Mouse (Mus musculus) NIH3T3 (cell line): ENCODE measurements at regions not wholly inside any gene's neighbourhood (a gene's known extent, or its start where the extent isn't known, plus 50 kb on each side); places are given as distances from the start of the nearest gene placed in this dataset.

Experiments used
- DNase-seq: peaks from one replicate; pipeline ENCODE4 v3.0.0-alpha.2; 2012; ENCODE audit warnings: low read depth

DNA sequence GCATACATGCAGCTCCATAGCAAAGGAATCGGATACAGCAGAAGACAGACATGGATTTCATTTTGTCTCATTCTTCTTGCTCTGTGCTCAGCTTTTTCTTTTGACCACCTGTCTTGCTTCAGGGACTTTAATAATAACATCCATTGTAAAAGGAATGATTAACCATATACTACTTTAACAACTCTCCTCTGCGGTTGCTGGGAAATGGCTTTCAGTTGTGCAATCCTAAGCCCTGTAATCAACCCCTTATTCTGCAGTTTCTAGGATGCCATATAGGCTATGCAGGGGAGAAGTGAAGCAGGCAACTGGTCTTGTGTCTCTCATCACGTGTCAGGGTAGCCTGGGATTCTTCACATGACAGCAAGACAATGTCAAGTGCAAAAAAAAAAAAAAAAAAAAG, 135.8 kb upstream of the Igf1 start:
- DNase-seq, result no peak

DNA sequence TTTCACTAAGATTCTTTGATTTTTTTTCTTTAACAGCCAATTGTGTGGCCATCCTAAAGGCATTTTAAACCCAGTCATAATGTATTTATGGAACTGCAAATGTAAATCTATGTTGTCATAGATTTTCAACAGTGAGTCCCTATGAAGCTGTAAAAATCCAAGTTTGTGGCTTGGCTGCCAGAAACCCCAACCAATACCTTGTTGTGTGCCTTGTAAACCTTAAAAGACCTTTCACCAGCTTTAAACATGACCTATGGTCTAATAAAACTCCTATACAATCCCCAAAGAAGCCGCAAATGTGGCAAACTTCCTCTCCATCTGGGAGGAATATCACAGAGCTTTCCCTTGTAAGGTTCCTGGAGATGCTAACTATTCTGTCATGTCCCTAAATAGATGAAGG, 125.4 kb upstream of the Igf1 start:
- DNase-seq, result no peak

DNA sequence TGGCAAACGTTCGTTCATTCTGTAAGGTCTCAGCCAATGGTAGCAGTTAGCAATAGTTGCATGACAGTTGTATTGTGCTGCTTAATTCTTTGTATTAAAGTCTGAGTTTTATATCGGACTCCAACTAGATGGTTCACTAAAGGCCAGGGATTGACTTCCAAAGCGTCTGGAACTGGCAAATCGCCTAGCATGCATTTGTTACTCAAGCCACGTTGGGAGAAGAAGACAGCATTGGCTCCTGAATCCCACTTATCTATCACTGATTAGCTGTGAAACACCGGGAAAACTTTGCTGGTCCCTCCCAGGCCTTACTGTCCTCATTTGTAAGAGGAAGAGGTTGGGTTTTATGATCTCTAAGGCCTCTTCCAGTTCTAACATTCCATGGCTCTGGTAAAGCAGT, 124.8 kb upstream of the Igf1 start:
- DNase-seq, result no peak

DNA sequence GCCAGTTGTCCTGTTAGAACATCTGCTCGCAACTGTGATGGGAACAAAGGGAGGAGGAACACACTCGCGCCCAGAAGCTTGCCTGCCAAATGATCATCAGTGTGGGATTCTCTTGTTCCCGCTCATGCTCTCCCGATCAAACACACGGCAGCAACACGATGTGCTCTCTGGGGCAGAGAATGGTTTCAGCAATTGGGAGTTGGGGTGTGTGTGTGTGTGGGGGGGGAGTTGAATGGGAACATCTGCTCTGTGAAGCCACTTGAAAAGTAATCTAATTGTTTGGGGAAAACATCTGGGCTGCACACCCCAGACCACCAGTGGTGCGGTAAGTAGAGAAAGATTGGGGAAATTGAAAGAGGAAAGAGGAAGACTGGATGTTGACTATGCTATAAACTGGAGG, 117.7 kb upstream of the Igf1 start:
- DNase-seq, result no peak

DNA sequence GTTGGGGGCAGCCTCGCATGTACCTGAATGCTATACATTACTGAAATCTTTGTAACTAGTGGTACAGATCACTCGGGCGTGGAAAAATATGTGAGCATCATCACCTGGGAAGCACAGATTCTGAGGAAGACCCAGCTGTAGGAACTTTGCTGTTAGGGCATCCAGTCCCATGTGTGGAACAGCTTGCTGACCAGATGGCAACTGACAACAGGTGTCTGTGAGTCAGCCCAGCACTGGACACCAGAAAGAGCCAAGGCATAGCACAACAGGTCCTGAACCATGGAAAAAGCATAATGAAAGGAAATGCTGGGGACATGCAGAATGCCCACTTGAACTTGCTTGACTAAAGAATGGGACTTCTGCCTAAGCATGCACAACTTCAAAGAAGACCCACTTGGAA, 115.3 kb upstream of the Igf1 start:
- DNase-seq, result no peak

DNA sequence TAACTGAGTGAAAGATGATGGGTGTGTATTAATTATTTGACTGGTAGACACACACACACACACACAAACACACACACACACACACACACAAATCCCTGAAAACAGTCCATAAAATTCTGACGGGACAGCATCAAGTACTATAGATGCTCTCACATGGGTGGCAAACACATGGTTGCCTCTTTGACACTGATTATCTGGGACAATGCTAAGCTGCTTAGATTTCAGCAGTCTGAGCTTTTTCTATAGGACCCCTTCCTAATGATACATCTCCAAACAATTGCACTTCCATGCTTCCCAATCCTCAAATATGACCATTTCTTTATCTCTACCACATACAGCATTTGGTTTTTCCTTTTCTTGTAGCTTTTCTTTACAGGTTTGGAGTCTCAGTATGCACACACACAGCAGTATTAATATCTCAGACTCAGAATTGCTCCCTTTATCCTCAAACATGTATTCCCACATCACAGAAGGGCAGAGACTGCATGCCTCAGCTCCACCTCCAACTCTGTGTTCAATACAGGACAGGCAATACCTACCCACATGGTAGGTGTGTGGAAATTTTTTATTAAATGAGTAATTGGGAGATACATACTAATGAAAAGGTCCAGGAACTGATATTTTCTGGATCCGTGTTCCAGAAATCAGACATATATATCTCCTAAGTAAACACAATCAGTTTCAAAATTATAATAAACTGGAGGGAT, 110.1 kb upstream of the Igf1 start:
- no peak for DNase-seq

DNA sequence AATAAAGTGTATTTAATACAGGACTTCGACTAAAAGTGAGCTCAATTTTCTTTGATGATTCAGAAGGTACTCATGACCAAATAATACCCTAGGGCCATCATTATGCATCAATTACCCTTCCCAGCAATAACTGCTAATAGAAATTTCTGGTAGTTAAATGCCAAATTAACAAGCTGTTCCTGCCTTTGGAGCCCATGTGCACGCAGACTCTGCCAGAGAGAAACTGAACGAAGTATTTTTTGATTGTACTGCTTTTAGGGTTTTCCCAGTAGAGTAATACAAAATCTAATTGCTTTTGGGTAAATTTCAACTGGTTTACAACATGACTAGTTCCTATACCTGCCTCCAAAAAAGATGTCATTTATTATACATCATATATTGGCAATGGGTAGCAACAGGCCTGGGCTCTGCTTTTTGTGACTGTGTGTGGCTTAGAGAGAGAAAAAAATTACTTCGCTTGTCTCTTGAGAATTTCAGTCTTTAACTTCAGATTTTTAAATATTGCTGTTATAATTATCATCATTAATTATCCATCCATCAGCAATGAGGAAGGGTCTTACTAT, 109.4 kb upstream of the Igf1 start:
- DNase-seq, result no peak

DNA sequence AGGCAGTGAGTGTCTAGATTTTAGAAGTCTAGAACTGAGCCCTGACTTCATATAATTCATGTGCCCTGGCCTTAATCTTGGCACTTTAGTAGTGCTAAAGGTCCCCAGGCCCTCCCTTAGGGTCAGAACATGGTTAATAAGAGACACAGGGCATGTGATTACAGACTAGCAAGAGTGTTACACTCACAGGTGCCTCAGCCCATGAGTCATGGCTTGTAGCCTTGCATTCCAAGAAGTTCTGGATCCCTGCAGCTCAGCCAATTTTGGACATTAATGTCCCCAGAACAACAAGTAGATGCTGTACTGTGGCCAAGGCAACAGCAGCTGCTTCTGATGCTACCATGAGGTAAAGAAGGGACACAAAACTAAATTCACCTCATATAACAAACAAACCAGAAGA, 107.7 kb upstream of the Igf1 start:
- DNase-seq, result no peak

DNA sequence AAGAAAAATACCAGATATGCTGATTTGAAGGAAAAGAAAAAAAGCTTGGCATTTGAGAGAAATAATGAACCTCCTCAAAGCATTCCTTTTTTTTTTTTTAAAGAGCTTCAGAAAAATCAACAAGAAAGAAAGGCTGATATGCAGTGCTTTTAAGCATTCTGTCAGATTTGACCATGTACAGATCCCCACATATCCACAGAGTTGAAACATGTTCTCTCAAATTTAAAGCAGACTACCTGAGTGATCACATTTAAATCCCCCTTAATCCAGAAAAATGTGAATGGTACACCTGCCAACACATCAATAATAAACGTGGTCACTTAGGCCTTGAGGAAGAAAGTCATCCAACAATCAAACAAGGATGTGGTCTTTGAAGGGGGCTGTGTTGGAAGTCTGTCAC, 107.1 kb upstream of the Igf1 start:
- DNase-seq, result no peak

DNA sequence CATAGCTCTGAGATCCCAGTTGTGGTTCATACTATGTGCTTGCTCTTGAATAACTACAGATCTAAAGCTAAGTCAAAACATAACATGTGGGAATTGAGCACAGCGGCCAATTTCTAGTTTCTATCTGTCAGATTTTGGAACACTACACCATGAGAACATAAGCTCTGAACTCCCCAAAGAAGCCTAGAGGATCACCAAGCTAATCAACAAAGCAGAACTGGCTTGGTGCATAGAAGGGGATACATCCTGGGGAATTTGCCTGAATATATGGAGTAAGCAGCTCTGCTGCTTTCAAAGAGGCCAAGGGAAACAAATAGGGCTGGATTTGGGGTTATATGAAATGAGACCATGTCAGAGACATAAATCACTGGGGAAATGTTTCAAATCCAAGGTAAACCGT, 105.9 kb upstream of the Igf1 start:
- no peak for DNase-seq

DNA sequence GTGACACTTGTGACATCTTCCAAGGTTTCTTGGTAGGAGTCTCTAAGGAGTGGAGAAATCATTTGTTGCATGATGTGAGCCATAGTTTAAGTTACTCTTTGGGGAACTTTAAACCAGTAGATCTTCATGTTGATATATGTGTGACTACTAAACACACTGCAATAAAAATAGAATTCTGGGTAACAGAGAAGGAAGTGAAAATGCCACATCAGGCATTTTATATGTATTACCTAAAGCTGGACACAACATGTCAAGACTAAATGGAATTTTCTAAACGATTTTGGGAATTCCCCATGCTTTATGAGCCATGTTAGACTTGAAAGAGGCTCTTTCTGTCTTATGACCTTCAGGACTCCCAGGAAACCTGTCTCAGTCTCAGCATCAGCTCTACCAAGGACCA, 104.6 kb upstream of the Igf1 start:
- DNase-seq, result no peak

DNA sequence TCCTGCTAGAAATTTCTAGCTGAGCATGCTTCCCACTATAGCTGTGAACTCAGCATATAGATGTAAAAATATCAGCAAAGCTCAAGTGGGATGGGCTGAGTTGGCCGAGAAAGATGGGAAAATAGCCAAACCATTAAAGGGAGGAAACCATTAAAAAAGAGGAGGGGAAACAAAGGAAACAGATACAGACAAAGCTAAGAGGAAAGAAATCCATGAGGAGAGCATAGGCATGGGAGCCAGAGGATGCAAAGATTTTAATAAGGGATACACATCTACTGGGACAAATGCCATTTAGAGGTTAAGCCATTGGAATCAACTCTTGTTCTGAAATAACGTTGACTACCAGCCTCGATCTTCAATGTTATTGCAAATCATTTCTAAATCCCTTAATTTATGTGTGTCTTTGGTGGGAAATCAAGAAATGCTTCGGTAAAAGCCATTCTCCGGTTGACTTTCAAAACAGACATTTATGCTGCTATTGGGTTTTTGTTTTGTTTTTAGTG, 96.5 kb upstream of the Igf1 start:
- DNase-seq, result no peak

DNA sequence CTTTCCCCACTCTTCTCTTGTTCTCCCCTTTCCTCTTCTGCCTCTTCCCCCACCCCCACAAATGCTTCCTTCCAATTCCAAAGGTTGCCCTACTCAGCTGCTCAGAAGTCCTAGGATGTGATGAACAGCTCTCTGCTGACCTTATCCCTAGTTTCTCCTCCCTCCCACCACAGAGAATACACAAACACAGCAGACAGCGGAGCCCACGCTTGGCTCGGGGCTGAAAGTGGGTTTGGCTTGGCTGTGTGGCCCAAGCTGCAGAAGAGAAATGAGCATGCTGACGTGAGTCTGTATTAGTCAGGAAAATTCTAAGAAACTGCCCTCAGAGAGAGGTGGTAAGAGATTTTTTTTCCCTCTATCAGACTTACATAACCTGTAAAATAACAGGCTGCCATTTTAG, 70.5 kb upstream of the Igf1 start:
- DNase-seq, result peak; percentile 84

DNA sequence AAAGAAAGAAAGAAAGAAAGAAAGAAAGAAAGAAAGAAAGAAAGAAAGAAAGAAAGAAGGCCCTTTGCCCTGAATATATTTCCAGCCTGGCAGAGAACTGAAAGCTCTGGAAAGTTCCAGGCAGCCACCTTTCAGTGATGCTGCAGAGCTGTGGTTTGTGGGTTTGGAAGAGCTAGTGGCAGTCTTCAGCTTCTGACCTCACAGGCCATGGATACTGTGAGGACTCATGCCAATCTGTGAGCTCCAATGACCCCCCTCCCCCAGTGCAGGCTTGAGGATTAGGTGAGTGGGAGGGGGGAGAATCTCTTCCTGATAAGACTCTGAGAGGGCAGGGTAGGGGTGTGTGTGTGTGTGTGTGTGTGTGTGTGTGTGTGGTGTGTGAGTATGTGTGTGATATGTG, 65.7 kb upstream of the Igf1 start:
- peak; percentile 61 for DNase-seq

DNA sequence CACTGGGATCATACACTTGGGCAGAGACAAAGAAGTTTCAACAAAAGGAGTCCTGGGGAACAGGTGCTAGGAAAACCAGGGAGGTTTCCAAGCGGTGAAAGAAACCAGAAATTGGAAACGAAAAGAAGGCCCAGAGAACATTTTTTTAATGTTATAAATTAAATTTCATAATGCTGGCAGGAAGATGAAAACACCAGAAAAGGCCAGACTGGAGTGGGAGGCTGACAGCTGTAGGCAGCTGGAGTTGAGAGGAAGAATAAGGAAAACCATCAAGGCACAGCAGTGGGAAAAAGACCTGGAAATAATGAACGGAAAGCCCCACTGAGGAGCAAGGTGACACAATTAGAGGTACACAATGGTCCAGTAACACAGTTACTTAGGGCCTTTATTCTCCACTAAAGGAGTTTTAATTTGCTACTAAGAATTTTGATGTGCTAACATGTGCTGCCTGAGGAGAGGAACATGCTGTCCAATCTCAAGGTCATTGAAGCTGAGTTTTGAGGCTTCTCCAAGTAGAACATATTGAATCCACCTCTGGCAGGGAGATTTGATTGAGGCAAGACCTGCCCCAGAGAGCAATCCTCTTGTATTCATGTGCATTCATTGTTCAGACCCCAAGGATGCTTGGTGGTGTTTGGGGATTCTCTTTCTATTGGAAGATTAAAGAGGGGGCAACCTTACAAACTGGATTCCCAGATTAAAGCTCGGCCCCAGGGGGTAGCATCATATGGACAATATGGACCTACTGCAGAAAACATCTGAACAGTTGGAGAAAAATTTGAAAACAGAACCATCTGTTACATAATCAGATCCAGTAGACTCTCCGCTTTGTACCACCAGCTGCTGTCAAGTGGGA, 53.9 kb upstream of the Igf1 start:
- DNase-seq, result no peak

DNA sequence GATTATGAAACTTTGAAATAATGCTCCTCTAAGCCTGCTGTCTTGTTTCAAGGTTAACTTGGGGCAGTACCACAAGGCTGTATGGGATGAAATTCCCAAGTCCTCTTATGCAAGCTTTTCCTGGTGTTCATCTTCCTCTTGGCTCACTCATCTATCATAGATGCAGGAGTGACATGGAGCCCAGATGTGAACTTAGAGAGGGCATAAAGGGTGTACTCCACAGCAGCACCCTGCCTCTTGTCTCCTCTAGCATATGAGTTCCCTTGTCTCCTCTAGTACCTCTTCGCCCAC, 53.3 kb upstream of the Igf1 start:
- DNase-seq, result no peak
